Mouse (Mus musculus) WW6 (cell line): ENCODE measurements around the gene Psg16.
"Not testable (repeated sequence)": the region's sequence is repeated elsewhere in the genome, so short reads cannot be mapped to it uniquely, and the experiment has no call there.

Source experiments
- DNase-seq: peaks from one replicate; pipeline ENCODE4 v3.0.0-alpha.2; 2013; ENCODE audit warnings: low read depth, low spot score

Psg16 gene

GRCm38 (mm10) chr7:17091280-17091679 is 17.4 kb downstream of the Psg16 start:
- DNase-seq: no peak

GRCm38 (mm10) chr7:17101631-17102030 is 27.8 kb downstream of the Psg16 start:
- not testable (repeated sequence) for DNase-seq

GRCm38 (mm10) chr7:17135307-17135706 is 61.5 kb downstream of the Psg16 start:
- no peak for DNase-seq

GRCm38 (mm10) chr7:17149931-17150330 is 76.1 kb downstream of the Psg16 start, which contains the start of gene Ceacam3:
Gene Ceacam3 (plus strand): TSS chr7:17150282.
- no peak for DNase-seq

GRCm38 (mm10) chr7:17155634-17156033 is 81.8 kb downstream of the Psg16 start:
- DNase-seq: peak; percentile 18

GRCm38 (mm10) chr7:17156885-17157677 is 83.2 kb downstream of the Psg16 start:
- DNase-seq: no peak

GRCm38 (mm10) chr7:17159011-17159410 is 85.2 kb downstream of the Psg16 start:
- DNase-seq: no peak

GRCm38 (mm10) chr7:17171827-17172226 is 98.0 kb downstream of the Psg16 start:
- no peak for DNase-seq
